Mouse (Mus musculus) urinary bladder, postnatal 4 days (tissue): ENCODE measurements around the gene Fgfr2.
A peak's percentile ranks its signal among the peaks of the same experiment; 100 is the strongest.
"Not testable (repeated sequence)": the region's sequence is repeated elsewhere in the genome, so short reads cannot be mapped to it uniquely, and the experiment has no call there.

Source experiments
- DNase-seq, 2 experiments: peaks; one replicate each; pipeline ENCODE4 v3.0.0; 2021 to 2022; ENCODE audit warnings: low spot score in 2 of 2

Fgfr2 gene

DNA sequence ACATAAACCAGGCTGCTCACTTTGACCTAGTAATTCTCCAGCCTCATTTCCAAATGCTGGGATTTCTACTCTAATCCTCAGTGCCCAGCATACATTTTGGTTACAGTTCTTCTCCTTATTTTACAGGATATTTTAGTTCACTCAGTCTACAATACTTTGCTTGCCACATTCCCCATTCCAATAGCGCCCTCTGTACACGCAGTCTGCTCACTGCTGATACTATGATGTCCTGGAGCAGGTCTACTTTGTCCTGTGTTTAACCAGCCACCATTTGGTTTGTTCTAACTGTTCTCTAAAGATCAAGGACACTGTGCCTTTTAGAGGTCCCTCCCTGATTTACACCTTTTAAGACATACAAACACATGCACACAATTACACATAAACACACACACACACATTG lies 2063.3 kb downstream of the Fgfr2 start:
- not testable (repeated sequence) for DNase-seq

DNA sequence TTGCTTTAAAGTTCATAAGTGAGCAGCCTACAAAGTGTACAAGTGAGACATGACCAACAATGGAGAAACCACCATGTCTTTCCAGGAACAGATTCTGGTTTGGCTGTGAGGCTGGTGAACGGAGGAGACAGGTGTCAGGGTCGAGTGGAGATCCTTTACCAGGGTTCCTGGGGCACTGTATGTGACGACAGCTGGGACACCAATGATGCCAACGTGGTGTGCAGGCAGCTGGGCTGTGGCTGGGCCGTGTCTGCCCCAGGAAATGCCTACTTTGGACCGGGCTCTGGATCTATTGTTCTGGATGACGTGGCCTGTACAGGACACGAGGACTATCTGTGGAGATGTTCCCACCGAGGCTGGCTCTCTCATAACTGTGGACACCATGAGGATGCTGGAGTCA lies 2065.2 kb downstream of the Fgfr2 start:
- not testable (repeated sequence) for DNase-seq

DNA sequence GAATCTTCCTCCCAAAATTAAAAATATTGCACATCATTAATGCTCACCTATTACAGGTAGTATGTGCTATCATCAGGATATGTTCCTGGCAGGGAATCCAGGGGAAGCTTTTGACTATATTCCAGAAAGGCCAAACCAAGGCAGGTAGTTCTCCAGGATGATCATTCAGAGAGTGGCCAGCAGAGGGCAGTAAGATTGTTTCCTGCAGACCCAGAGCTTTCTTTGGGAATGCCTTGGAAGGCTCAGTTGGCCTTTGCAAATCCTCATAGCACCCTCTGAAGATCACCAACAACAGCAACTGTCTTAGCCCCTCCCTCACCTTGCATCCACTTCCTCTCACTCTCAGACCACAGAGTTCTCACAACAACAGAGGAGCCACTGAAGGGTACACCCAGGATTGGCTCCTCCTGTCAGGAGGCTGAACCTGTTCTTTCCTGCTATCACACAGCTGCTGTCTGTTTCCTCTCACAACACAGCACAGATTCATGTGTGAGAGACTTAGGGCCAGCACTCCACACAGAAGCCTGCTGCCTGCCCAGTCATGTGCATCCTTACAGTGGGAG lies 2068.3 kb downstream of the Fgfr2 start:
- DNase-seq, result no peak

DNA sequence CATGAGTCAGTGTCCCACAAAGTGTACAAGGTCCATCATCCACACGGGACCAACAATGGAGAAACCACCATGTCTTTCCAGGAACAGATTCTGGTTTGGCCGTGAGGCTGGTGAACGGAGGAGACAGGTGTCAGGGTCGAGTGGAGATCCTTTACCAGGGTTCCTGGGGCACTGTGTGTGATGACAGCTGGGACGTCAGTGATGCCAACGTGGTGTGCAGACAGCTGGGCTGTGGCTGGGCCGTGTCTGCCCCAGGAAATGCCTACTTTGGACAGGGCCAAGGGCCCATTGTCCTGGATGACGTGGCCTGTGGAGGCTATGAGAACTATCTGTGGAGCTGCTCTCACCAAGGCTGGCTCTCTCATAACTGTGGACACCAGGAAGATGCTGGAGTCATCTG lies 2073.3 kb downstream of the Fgfr2 start:
- DNase-seq, result not testable (repeated sequence)

DNA sequence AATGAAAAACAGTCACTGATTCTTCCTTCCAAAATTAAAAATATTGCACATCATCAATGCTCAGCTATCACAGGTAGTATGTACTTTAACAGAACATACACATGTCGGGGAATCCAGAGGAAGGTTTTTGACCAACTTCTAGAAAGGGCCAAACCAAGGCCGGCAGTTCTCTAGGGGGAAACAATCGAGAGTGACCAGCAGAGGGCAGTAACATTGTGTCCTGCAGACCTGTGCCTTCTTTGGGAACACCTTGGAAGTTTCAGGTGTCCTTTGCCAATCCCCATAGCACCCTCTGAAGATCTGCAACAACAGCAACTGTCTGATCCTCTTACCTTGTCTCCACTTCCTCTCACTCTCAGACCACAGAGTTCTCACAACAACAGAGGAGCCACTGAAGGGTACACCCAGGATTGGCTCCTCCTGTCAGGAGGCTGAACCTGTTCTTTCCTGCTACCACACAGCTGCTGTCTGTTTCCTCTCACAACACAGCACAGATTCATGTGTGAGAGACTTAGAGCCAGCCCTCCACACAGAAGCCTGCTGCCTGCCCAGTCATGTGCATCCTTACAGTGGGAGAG lies 2077.8 kb downstream of the Fgfr2 start:
- DNase-seq, result not testable (repeated sequence)

DNA sequence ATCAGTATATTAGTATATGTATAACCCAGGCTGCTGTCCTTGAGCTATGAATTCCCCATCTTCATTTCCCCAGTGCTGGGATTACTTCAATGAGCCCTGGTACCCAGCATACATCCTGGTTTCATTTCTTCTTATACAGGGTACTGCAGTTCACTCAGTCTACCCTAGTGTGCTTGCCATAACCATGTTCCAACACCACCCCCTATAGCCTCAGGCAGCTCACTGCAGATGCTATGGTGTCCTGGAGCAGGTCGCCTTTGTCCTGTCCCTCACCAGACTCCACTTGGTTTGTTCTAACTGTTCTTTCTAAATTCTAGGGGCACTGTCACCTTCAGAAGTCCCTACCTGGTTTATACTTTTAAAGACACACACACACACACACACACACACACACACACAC lies 2080.5 kb downstream of the Fgfr2 start:
- DNase-seq, result no peak

DNA sequence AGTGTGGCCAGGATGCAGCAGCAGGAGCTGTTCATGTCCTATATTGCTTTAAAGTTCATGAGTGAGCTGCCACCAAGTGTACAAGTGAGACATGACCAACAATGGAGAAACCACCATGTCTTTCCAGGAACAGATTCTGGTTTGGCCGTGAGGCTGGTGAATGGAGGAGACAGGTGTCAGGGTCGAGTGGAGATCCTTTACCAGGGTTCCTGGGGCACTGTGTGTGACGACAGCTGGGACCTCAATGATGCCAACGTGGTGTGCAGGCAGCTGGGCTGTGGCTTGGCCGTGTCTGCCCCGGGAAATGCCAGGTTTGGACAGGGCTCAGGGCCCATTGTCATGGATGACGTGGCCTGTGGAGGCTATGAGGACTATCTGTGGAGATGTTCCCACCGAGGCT lies 2082.4 kb downstream of the Fgfr2 start:
- not testable (repeated sequence) for DNase-seq

DNA sequence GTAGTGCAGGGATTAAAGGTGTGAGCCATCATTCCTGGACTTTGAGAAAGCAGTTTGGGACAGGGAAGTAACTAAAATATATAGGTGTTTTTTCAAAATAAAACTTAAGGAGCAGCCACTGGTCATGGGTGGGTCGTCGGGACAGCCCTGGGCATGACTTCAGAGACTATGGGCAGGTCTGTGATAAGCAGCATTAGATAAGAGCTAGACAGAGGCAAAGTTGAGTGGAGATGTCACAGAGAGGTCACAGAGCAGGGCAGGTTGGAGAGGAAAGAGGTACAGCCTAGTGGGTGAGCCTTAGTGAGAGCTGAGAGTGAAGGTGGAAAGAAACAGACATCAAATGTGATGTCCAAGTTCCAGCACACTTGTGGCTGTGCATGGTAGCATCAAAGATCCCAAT lies 2086.1 kb downstream of the Fgfr2 start:
- no peak for DNase-seq

DNA sequence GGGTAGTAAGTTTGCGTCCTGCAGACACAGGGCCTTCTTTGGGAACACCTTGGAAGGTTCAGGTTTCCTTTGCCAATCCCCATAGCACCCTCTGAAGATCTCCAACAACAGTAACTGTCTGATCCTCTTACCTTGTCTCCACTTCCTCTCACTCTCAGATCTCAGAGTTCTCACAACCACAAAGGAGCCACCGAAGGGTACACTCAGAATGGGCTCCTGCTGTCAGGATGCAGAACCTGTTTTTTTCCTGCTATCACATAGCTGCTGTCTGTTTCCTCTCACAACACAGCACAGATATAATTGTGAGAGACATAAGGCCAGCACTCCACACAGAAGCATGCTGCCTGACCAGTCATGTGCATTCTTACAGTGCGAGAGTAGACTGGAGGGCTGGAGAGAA lies 2086.8 kb downstream of the Fgfr2 start:
- no peak for DNase-seq

DNA sequence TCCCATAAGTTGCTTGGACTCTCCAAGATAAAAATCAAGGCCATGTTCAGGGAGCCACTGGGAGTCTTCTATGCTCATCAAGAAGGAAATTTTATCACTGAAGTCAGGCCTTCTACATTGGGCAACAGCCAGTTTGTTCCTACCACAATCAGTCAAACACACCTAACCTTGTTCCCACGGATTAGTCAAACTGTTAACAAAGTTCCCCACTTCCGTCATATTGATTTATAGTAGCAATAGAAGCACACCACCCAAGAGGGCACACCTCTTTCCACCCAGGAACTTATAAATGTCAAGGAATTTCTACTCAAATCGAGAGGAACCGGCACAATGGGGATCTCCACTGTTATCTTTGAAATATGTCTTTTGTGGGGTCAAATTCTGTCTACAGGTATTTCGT lies 2091.4 kb downstream of the Fgfr2 start, which contains the start of gene Dmbt1:
Gene Dmbt1 (plus strand): TSS at position 299 of the 400 bp plus-strand sequence.
- DNase-seq, result no peak

DNA sequence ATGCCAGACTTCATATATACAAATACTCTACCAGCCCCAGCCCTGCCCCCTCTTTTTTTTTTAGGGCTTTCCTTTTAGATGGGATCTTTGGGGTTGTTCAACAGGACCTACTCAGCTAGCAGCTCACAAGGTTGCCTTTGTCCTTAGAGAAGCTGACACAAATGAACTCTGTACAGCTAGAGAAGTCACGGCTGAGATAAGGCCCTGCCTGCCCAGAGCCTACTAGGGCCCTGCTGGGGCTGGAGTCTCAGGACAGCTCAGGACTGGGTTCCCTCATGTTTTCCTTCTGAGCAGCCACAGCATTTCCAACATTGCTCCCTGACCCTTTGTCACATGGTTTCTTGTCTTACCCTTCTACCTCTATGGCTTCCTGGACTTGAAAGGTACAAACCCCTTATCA lies 2095.6 kb downstream of the Fgfr2 start:
- DNase-seq, result no peak

DNA sequence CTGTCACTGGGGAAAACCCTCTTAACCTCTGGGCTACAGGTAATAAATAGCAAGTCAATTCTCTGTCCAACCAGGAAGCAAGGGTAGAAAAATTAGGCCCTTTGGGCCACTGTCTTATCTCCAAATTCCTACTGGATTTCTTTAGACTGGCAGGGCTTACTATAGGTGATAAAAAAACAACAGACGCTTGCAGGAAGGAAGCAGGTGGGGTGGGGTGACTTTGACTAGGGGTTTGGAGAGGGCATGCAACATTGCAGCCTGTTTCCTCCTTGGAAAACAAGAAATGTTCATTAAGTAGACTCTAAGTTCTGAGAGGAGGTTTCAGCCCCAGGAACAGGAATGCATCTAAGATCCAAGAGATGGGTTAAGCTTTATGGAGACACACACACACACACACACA lies 2098.3 kb downstream of the Fgfr2 start:
- no peak for DNase-seq

DNA sequence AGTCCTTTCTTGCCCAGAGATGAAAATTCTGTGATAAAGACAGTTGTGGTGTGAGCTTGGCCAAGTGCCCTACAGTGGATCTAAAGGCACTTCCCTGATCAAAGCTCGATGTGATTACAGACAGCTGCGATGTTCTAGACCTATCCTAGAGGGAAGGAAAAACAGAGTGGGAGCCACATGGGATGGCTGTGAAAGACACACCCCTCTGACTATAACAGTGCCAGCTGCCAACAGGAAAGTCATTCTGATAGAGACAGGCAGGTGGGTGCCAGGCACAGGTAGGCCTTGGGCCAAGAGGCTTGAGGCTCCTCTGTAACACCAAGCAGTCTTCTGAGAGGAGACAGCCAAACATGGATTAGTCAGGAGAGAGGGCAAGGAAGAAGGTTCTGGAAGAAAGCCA lies 2104.0 kb downstream of the Fgfr2 start:
- no peak for DNase-seq

DNA sequence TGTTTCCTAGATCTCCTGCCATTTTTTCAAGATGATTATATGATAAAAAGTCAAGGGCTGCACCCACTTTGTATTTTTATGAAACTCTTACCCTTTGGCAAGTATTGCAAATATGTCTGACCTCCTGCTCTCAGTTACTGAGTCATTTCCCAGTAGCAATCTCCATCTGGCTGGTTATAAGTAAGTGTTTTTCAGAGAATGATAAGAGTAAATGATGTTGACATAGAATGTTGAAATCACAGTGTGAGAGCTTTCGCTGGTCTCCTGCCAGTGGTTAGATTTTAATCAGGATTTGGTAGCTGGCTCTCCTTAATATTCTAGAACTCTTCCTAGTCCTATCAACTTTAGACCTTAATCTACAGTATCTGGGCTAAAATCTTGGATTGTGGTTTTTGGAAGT lies 2111.2 kb downstream of the Fgfr2 start:
- no peak for DNase-seq

DNA sequence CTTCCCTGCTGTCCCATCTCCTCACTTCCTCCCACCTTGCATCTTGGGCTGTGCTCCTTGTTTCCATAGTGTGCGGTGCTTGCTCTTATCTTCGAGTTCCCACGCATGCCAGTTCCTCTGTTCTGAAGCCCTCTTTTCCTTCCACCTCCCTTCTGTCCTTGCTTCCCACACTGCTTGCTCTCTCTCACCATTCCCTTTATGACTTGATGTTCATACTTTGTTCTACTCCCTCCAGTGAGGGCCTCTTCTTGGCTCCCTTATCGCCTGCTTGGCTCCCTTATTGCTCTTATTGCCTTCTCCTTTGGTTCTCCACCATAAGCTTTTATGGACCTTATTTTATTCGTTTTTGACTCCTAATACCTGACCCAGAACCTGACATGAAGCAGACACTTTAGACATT lies 2114.0 kb downstream of the Fgfr2 start:
- DNase-seq, result peak in 1 of 2 experiments; percentile 14

DNA sequence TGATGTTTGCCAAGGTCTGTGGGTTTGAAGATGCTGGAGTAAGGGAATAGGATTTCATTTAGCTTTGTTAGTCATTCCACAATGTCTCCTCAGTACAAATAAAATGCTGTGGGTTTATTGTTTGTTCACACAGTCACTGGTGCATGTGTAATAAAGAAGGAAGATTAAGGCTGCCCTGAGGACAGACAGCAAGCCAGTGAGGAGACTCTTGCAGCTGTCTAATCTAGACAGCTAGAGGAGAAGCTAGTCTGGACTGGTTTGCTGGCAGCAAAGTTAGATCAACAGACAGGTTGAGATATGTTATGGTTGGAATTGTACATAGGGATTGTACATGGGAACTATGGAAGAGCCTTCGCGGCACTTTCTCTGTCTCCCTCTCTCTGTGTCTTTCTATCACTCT lies 2115.9 kb downstream of the Fgfr2 start:
- DNase-seq, result no peak

DNA sequence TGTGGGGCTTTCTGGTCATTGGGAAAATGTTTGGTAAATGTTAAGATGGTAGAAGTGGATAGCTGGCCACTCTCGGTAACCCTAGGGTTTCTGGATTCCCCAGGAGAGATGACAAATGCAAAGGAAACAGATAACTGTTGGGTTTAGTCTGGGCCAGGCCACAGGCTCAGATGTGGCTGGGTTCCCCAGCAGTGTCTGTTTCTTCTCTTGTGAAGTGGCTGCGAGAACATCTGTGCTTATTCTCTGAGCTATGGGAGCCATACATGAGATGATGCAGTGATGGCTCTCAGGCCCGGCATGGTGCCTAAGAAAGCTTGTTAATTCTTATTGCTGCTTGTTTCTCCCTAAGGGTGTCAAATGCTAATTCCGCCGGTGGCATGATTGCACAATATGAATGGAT lies 2119.1 kb downstream of the Fgfr2 start:
- DNase-seq, result peak in 1 of 2 experiments; percentile 50

DNA sequence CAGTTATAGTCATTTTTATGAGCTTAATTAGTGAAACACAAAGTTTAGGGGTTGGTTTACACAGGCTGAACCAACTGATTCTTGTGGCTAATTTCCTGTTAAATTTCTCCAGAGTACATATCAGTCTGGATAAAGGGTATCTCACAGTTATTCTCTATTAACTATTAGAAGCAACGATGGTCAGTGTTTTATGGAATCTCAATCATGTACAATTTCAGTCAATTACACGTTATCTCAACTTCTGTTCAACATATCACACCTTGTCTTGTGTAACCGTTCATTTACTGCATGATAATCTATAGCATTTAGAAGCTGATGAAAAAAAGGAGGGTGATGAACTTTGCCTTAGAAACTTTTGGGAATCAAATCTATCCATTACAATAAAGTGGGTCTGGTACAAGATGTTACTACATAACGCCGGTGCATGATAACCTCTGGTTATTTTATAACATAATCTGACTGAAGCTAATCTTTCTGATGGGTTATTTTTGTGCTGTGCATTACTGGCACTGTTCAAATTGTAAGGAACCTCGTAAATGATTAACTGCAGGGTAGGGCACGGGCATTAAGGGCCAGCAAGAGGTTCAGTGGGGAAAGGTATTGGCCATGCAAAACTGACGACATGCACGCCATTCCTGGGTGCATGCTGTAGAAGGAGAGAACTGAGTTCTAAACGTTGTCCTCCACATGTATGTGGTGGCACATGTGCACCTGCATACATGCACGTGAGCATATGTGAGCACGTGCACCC lies 2121.0 kb downstream of the Fgfr2 start:
- peak in 1 of 2 experiments; percentile 30 for DNase-seq

DNA sequence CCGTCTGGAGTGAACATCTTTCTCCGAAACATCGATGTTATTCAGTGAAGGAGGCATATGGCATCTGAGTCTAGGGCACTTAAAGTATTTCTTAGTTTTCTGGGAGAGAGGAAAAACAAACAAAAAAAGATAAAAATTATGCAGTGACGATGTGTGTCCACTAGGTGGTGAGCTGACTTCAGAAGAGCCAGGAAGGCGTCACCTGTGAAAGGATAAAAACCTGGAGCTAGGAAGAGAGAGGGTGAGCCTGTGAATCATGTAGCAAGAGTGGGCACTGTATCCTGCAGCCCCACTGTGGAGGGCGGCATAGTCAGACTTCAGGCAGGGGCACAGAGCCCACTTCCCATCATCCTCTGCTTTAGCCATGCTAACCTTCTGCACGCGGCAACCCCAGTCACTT lies 2129.2 kb downstream of the Fgfr2 start:
- DNase-seq, result peak in 1 of 2 experiments; percentile 28

DNA sequence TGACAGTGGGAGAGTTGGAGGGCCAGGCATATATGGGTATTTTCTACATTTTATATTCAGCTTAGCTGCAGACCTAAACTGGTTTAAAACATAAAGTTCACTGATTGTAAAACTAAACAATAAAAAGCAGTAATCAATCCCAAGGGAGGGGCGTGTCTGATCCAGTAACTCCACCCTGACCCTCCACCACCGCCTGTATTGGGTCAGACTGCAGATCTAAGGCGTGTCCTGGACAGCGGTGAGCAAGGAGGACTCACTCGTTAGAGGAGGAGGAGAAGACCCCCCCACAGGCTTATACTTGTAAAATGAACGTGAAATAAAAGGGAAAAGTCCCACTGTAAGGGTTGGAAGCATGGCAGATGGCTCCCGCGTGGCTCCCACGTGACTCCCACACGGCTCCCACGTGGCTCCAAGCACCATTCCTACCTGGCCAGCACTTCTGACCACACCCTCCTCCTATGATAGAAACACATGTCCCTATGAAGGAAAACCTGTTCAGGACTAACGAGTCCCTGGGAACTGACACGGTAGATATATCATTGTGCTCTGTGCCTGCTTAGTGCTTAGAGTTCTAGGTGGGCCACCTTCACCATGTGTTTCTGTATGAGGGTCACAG lies 2131.9 kb downstream of the Fgfr2 start:
- DNase-seq, result no peak

DNA sequence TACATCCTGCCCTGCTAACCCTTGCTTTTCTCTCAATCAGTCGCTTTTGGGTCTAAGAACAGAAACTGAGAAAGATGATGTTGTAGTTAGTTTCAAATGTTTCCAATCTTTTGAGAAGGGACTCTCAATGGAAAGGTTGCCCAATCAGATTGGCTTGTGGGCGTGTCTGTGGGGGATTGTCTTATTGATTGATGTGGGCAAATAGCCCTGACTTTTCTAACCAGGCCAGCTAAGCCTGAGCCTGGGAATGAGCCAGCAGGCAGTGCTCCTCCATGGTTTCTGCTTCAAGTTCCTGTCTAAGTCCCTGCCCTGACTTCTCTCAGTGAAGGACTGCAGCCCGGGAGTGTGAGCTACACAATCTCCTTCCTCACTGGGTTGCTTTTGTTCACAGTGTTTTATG lies 2133.8 kb downstream of the Fgfr2 start:
- DNase-seq, result no peak

DNA sequence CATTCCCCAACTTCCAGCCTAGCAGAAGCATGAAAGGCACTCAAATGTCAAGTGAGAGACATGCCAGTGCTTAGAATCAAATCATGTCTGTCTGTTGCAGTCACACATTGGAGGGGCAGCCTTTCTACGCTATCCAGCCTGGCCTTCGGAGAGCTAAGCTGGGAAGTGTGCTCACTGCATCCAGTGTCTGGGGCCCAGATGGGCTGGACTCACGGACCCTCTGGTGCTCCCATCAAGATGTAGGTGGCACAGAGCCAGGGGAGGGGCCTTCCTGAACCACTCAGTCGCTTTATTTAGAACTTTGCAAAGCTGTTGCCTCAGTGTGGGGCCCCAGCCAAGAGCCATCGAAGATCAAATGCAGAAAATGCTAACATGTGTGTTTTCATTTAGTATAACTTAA lies 2135.0 kb downstream of the Fgfr2 start:
- DNase-seq, result no peak

DNA sequence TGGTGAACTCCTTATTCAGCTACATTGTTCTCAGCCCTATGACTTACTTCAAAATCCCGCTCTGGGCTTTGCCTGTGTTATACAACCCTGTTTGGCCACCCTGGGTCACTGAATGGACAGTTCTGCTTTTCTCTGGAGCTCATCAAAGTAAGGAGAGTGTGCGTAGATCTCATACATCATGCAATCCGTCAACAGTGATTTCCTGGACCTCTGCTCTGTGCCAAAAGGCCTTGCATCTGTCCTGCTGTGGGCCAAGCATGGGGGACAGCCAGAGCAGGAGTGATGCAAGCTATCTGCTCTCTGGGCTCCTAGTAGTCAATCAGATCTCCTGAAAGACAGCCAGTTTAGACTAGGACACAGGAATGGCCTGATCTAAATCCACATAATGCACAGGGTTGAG lies 2137.4 kb downstream of the Fgfr2 start:
- DNase-seq, result no peak
